Mouse (Mus musculus) cerebellum, adult 18-20 months (tissue): Measurements from ENCODE around the gene Atp23.
A peak's percentile ranks its signal among the peaks of the same experiment; 100 is the strongest.
"Not testable (repeated sequence)": the region's sequence is repeated elsewhere in the genome, so short reads cannot be mapped to it uniquely, and the experiment has no call there.

Source experiments
- DNase-seq, 2 experiments: peaks; one replicate each; pipeline ENCODE4 v3.0.0; 2021

Atp23 gene

GRCm38 (mm10) chr10:126906811-126907210 is 5.7 kb upstream of the Atp23 start:
- DNase-seq = no peak

GRCm38 (mm10) chr10:126905650-126906075 is 4.5 kb upstream of the Atp23 start:
- peak; percentile 91 to 95 for DNase-seq

GRCm38 (mm10) chr10:126905086-126905485 is 3.9 kb upstream of the Atp23 start:
- peak in 1 of 2 experiments; percentile 46 for DNase-seq

DNA sequence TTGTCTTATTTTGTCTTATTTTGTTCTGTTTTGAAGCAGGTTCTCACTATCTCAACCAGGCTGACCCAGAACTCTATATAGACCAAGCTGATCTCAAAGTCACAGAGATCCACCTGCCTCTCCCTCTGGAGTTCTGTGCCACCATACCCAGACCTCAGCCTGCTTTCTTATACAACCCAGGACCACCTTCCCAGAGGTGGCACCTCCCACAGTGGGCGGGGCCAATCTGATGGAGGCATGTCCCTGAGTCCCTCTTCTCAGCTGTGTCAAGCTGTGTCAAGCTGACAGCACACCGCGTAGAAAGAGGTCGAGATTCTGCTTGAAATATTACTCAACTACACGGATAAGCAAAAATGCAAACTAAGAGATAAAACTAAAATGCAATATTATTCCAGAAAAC is 3.1 kb upstream of the Atp23 start:
- no peak for DNase-seq

- DNase-seq = no peak
Measured at GRCm38 (mm10) chr10:126901488-126901843, 311 bp upstream of the Atp23 start.

- DNase-seq = no peak
Measured at GRCm38 (mm10) chr10:126895891-126896290, 5.3 kb downstream of the Atp23 start.

DNA sequence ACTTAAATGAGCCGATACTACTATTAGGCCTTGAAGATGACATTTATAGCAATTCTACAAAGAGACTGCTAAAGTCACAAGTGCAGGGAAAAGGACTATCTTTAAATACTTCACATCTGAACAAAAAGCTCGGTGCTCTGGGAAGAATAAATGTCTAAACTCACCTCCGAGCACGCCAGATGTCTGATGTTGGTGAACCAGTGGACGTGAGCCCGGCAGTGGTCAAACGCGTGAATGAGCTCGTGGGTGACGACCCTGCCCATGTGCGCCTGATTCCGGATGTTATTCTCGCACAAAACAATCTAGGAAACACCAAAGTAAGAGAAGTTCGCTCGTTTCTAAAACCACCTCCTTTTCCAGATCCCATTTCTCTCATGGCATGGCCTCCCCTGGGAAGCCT is 7.1 kb downstream of the Atp23 start:
- DNase-seq = no peak

DNA sequence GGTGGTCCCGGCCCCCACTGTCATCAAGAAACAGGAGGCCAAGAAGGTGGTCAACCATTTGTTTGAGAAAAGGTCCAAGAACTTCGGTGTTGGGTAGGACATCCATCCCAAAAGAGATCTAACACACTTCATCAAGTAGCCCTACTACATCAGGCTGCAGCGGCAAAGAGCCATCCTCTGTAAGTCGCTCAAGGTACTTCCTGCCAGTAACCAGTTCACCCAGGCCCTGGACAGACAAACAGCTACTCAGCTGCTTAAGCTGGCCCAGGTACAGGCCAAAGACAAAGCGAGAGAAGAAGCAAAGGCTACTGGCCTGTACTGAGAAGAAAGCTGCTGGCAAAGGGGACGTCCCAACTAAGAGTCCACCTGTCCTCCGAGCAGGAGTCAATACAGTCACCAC is 8.0 kb downstream of the Atp23 start:
- no peak for DNase-seq

- DNase-seq = no peak
Measured at GRCm38 (mm10) chr10:126873755-126874154, 27.4 kb downstream of the Atp23 start.

- no peak for DNase-seq
Measured at GRCm38 (mm10) chr10:126872256-126872655, 28.9 kb downstream of the Atp23 start.

DNA sequence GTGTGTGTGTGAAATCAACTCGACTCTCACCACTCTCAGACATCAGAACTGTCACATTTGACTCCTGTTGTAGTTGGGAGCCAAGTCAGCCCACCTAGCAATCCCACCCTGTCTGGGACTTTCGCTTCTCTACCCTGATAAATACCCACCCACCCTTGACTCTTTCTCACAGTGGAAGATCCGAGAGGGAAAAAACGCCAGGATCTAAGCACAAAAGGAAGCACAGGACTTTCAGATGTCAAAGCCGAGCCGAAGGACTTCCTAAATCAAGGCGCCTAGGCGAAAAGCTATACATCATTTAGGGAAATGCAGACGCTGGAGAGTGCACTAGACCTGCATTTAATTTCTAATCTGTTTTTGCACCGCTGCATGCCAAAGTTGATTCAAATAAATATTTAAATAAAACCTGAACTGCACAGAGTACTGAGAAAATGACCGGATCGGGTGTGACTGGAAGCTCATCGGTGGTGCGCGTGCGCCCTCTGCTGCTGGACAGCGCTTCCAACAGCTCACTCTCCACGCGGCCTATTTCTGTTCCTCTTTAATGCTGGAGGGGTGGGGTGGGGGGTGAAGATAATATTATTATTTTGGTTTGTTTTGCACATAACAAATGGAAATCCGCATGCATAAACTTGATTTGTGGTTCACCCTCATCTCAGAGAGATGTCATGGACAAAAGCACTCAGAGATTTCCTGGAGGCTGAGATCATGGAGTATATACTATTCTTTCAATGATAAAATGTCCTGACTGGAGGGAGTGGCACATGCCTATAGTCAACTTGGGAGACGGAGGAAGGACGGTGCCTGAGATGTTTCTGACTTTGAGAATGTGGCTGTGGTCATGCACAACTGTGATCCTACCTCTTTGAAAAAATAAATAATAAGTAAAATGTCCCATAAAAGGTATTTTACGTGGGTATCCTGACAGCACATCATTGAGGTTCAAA is 31.5 kb downstream of the Atp23 start:
- DNase-seq = peak; percentile 67 to 84

- DNase-seq = no peak
Measured at GRCm38 (mm10) chr10:126865284-126865683, 35.9 kb downstream of the Atp23 start.

- no peak for DNase-seq
Measured at GRCm38 (mm10) chr10:126862193-126862592, 39.0 kb downstream of the Atp23 start.

- DNase-seq = no peak
Measured at GRCm38 (mm10) chr10:126853286-126853685, 47.9 kb downstream of the Atp23 start.

DNA sequence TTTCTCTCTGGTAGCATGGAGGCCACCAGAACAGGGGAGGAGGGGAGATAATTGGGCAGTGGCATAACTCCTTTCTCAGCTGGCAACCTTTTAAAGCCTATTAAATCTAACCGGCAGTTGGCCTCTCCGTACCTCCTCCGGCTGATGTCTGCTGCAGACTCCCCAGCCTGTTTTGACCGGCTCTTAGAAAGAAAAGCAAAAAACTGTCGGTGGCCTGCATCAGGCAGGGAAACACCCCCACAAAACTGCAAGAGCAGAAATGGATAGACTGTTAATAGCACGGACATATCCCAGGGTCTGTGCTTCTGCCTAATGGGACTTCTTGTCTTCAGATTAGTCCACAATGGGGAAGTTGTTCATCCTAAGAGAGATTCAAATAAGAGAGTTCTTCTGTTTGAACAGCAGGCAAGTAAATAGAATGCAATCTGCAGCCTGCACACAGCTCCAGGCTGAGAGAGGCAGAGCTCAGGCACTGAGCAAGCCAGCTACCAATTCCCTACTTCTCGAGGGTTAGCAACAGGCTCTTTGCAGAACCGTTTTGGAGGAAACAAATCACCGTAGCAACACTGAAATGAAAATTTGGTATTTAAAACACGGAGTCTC is 55.7 kb downstream of the Atp23 start:
- no peak for DNase-seq

- DNase-seq = peak; percentile 12 to 36
Measured at GRCm38 (mm10) chr10:126844689-126845088, 56.5 kb downstream of the Atp23 start.

GRCm38 (mm10) chr10:126840266-126840665 is 60.9 kb downstream of the Atp23 start:
- DNase-seq = no peak

DNA sequence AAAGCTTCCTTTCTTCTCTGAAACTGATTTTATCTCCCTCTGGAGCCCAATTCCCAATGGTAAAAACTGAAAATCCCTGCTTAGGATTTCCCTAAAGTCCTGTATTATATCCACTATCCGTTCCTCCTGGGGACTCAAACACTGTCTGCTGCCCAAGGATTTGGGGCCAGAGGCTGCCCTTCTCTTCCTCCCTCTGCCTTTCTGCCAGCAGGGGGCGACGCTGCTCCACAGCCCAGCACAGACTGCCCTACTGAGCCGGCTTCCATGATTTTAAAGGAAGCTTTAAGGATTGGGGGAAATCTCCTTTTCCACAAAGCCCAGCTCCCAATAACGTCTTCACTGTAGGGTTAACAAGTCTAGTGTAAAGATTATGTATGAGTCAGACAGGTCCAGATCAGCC is 68.1 kb downstream of the Atp23 start:
- peak; percentile 14 to 20 for DNase-seq

GRCm38 (mm10) chr10:126831329-126831728 is 69.8 kb downstream of the Atp23 start:
- DNase-seq = no peak

- no peak for DNase-seq
Measured at GRCm38 (mm10) chr10:126828618-126829017, 72.5 kb downstream of the Atp23 start.

GRCm38 (mm10) chr10:126827941-126828593 is 73.1 kb downstream of the Atp23 start:
- no peak for DNase-seq

GRCm38 (mm10) chr10:126826982-126827381 is 74.2 kb downstream of the Atp23 start:
- DNase-seq = no peak

- DNase-seq = not testable (repeated sequence)
Measured at GRCm38 (mm10) chr10:126826216-126826615, 74.9 kb downstream of the Atp23 start.

DNA sequence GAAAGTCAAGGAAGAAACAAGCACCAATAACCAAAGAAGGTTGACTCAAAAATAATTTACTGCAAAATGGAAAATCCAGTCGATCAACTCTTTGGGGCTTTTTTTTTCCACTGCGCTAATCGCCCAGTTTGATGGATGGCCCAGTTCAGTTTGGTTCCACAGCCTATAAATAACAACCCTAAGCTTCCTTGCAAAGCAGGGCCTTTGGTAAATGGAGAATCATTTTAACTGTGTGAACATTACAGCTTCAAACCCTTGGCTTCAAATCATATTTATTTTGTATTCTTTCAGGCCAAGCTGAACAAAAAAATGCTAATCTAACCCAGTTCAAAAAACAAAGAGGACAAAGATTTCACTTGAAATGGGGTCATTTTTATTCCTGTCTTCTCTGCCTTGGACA is 78.7 kb downstream of the Atp23 start:
- no peak for DNase-seq
